Mouse (Mus musculus) cortical plate, adult 2 months (tissue): ENCODE measurements around the gene Gm11114.

Experiments
- CTCF ChIP-seq: fragments of 200-500 bp; IDR thresholded peaks from 2 replicates; pipeline ENCODE4 v1.5.1; 2011; ENCODE audit warnings: mild to moderate bottlenecking, control low read depth, low read length; ENCODE audit not compliant: insufficient read depth; ENCODE audit errors: extremely low read depth
- POLR2A ChIP-seq: fragments of 200-500 bp; IDR thresholded peaks from 2 replicates; pipeline ENCODE4 v1.6.1; 2011; ENCODE audit warnings: mild to moderate bottlenecking, low read length, control low read depth; ENCODE audit not compliant: insufficient read depth; ENCODE audit errors: extremely low read depth

- TF ChIP-seq CTCF, result no peak
- no peak for TF ChIP-seq POLR2A
These were observed 3.5 kb downstream of the Gm11114 start for GRCm38 (mm10) chr9:85316122-85316521.
